Mouse (Mus musculus) embryonic stem cell, embryonic (primary cell): ENCODE data around the gene Pard3b.

Source experiments
- CTCF ChIA-PET, 4 experiments: fragments of 300-600 bp in 2 of 4; fragments of 350-600 bp in 2 of 4; sonication (Branson Sonifier 250); formaldehyde crosslinking; loops; one replicate each; lab custom pipeline; 2022; ENCODE audit warnings: inconsistent platforms in 2 of 4; lab: Charles Lee
- POLR2A ChIA-PET, 4 experiments: fragments of 300-600 bp in 2 of 4; fragments of 350-600 bp in 2 of 4; sonication (Branson Sonifier 250); formaldehyde crosslinking; loops; one replicate each; lab custom pipeline; 2022; ENCODE audit warnings: antibody characterized with exemption in 4 of 4, inconsistent platforms in 1 of 4; lab: Charles Lee

Gene Pard3b

DNA sequence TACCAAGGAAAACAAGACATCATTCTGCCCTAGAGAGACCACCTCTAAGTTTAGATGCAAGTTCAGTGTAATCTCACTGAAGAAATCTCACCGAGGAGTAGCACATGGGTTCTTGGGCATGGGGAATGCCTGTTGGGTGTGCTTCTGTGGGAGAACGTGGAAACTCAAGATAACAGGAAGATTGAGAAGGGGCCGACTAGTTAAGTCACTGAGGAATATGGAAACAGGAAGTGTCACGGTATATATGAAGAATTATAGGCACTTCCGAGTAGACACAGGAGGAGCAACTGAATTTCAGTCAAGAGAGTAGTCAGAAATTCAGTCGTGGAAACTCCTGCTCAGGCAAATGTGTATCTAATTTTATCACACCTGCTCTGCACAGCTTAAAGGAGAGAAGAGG is 644.2 kb downstream of the Pard3b start:
- ChIA-PET POLR2A (no interaction called here), CTCF (no interaction called here)

DNA sequence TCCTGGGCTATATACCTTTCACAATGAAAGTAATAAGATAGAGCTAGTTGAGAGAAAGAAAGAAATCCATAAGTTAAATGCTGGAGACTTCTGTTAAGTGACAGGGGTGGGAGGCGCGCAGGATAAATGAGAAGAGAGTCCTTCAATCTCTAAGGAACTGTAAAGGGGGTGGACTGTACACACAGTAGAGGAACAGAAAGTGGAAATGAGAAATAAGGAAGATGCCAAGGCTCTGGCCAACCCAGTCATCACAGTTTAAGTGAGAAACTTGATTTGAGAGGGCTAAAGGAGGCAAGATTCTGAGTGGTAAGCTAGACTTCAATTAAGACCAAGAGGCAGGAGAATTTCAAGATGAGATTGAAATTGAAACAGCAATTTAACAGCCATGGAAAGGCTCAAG is 645.0 kb downstream of the Pard3b start:
- ChIA-PET CTCF (no interaction called here), POLR2A (interaction anchor here in 1 of 4 experiments (0.6 kb wide), 1 partner anchor 234 kb away, joined by 3 read pairs; no protein-coding TSS in a partner anchor)

DNA sequence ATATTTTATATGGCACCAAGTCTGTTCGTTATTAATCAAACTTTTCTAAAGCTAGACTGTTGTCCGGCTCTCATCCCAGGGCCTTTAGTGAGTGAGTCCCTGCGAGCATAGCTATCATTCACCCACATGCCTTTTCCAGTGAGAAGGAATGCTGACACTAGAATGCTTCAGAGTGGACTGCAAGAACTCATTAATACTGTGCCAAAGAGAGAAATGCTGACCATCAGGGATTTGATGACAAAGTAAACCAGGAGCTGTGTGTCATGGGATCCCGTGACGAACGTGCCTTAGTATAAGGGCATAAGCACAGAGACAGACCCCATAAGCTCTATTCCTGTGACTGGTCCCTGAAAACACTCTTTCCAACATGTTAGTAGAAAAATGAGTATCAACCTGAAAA is 670.8 kb downstream of the Pard3b start:
- CTCF ChIA-PET = no interaction called here

DNA sequence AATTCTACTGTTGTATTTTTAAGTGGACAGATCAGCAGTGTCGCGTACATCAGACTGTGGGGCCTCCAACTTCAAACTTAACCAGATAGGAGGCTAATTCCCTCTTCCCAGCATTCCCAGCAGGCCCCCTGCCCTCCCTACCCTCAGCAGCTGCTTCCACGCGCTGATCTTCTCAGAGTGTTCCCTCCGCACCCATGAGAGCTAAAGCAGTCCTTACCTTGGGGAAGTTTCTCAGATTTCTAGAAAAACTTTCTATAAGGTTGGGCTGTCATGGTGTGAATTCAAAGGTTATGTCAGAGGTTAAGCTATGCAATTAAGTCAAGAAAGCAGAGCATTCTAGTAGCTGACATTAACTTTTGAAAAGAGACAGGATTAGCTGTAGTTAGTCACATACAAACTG is 686.6 kb downstream of the Pard3b start:
- ChIA-PET CTCF (no interaction called here), POLR2A (no interaction called here)

More for the DNA sequence above, 670.8 kb downstream of the Pard3b start:
- POLR2A ChIA-PET = interaction anchor here in 1 of 4 experiments (0.6 kb wide), 1 partner anchor 177 kb away, joined by 3 read pairs; no protein-coding TSS in a partner anchor

DNA sequence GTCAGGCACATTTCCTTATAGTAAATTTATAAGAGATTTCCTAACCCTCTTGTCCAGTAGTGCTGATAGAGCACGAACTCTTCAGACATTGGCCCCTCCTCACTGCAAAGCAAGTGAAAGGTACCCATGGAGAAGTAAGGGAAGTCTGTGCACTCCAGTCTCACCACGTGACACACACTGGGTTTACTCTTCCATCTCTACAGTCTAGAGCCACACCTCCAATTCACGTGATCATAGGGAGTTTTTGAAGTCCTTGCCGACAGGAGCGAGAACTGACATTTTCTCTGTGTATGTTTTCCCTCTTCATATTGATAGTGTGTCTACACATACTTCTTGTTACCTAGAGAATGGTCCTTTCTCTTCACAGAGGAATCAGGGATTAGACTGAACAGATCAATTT is 689.1 kb downstream of the Pard3b start:
- CTCF ChIA-PET = no interaction called here

DNA sequence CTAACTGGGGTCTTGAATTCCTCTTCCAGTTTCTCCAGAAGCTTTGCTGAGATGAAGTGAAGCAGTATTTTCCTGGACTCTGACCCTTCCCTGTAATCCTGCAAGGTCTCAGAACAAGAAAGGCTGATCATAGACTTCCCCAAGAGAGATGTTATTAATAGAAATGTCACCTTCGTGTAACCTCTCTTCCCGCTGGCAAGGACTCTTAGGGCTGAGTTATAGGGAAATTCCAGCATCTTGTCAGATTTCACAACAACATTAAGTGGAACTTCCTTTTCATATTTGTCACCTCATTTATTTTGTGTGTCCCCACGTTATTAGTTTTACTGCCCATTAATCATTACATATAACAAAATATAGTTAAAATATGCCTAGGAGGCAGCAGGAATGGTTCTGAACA is 690.2 kb downstream of the Pard3b start:
- POLR2A ChIA-PET = no interaction called here

More for the DNA sequence above, 689.1 kb downstream of the Pard3b start:
- POLR2A ChIA-PET = no interaction called here

DNA sequence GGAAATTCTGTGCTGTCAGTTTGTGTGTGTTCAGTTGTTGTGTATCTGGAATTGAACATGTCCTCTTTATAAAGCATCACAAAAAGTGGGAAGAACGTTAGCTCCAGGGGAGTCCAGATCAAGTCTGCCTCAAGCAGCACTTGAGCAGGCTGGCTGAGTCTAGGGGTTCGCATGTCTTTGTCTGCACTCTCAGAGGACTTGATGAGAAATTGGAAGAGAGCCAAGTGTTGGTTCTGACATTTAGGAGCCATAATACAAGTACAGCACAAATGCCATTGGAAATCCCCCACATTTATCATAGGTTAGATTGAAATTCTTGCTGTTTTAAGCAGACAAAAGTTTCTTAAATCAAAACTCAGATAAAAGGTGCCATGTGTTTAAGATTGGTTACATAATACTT is 694.4 kb downstream of the Pard3b start:
- ChIA-PET POLR2A (no interaction called here), CTCF (no interaction called here)

More for the DNA sequence above, 690.2 kb downstream of the Pard3b start:
- CTCF ChIA-PET = no interaction called here

DNA sequence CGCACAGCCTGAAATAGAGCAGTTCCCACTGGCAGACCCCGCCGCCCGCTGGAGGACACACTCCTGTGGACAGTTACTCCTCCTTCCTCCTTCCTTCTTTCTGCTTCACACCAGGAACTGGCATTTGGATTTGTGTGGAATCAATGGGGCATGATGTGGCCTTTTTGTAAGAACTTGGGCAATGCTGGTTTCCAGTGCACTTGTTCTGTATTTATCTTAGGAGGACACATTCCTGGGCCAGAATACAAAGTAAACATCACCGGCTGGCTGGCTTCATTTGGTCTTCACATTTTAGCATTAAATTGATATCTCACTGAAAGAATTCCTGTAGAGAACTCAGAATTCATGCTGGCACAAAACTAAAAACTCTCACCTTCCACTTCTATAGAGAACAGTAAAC is 695.6 kb downstream of the Pard3b start:
- ChIA-PET CTCF (no interaction called here), POLR2A (interaction anchor here in 1 of 4 experiments (0.7 kb wide), 1 partner anchor 736 kb away, joined by 3 read pairs; no protein-coding TSS in a partner anchor)

DNA sequence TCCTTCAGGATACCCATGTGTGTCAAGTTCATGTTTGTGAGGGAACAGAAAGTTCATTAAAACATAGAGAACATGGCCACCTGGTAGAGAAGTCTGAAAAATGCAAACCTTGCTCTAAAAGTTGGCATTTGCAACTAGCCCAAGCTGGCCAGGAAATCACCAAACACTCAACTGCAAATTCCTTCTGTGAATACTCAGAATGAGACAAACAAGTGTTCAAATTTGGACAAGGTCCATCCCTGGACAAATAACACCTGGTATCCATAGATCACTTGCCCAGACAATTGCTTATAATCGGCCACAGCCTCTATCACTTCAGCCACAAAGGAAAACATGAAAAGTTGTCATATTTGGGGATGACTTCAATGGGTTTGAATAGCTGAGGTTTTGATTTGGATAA is 701.6 kb downstream of the Pard3b start:
- POLR2A ChIA-PET = no interaction called here
- CTCF ChIA-PET = no interaction called here

DNA sequence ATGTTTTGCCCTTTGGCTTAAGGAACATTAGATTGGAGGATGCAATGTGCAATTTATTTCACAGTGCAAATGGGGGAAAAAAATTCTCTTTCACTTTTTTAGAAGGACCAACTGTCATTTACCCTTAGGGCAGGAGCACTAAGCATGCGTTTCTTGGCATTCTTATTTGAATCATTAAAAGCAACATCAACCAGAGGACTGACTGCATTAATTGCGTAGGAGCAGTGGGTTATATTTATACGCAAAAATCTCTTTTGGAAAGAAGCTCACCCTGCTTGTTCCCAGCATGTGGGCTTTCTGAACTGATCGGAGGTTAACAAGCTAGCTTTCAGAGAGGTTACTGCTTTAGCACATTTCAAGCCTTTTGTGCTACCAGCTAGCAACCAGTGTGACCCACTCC is 705.7 kb downstream of the Pard3b start:
- ChIA-PET POLR2A (no interaction called here), CTCF (no interaction called here)

DNA sequence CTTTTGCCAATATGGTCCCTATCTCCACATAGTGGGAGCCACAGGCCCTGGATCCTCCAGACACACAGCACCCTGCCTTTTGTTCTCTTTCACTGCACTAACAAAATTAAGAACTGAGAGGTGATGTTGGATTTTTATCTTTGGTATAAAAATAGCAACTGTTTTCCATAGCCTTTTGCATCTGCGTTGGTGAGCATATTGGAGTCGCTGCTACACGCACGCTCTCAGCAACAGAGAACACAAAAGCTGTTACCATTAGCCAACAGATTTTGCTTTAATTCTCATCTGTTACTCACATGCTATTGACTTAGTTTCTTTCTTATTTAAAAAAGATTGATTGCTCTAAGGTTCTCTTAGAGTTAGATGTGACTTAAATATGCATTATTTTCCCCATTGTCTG is 709.7 kb downstream of the Pard3b start:
- ChIA-PET POLR2A (no interaction called here), CTCF (no interaction called here)

DNA sequence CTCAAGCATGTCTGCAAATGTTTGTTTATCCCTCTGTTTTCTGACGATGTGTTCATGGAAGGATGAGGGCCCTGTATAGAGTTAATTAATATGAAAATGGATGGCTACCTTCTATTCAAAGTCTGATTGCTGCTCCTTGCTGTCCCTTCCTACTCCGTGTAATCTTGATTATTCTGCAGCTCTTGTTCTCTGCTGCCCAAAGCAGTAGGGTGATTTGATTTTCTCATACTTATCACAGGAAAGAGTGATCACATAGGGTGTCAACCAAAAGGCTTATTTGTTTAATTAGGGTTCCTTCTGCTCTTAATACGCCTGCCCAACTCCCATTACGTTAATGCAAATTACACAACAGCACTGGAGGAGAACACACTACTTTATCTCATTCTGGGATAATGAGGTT is 716.9 kb downstream of the Pard3b start:
- CTCF ChIA-PET = no interaction called here

DNA sequence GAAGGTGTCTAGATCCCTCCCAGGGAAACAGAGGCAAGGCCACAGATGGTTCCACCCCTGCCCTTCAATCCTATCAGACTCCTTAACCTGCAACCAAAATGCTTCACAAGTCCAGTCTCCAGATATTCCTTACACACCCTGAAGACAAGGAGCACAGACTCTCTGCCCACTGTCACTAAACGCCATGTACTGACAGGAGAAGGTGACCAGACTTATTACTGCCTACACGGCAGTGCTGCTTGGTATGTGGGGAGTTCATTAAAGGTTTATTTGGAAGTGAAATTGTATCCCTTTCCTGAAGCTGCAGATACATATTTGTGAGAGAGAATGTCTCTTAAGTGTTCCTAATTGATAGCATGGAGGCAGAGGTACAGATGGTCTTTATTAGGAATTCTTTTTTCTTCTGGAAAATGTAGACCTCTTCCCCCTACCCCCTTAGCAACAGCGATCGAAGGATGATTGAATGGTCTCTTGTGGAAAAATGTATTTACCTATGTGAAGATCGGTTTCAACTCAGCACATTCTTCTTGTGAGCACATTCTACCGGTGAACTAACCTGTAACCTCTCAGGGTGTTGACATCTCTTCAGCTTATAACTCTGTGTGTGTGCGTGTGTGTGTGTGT is 735.9 kb downstream of the Pard3b start:
- POLR2A ChIA-PET = no interaction called here
- CTCF ChIA-PET = no interaction called here

More for the DNA sequence above, 716.9 kb downstream of the Pard3b start:
- POLR2A ChIA-PET = no interaction called here

DNA sequence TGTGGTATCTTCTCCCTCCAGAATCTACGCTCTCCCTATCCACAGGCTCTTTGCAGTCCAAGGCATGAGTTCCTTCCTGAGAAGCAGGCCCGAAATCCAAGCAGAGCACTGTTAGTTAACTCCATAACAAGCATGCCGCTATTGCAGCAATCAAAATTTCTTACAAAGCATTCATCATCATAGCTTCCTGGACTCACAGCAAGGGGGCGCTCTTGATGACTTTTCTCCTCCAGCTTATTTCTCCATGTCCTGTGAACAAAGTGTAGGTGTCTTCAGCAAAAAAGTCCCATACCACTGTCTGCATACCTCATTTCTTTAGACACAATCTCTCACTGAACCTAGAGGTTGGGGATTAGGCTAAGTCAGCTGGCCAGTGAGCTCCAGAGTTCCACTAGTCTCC is 739.7 kb downstream of the Pard3b start:
- ChIA-PET CTCF (interaction anchor here (0.6 to 1.8 kb wide), 11 partner anchors 9 to 587 kb away, joined by 3 to 9 read pairs (median 3); no protein-coding TSS in a partner anchor), POLR2A (no interaction called here)

DNA sequence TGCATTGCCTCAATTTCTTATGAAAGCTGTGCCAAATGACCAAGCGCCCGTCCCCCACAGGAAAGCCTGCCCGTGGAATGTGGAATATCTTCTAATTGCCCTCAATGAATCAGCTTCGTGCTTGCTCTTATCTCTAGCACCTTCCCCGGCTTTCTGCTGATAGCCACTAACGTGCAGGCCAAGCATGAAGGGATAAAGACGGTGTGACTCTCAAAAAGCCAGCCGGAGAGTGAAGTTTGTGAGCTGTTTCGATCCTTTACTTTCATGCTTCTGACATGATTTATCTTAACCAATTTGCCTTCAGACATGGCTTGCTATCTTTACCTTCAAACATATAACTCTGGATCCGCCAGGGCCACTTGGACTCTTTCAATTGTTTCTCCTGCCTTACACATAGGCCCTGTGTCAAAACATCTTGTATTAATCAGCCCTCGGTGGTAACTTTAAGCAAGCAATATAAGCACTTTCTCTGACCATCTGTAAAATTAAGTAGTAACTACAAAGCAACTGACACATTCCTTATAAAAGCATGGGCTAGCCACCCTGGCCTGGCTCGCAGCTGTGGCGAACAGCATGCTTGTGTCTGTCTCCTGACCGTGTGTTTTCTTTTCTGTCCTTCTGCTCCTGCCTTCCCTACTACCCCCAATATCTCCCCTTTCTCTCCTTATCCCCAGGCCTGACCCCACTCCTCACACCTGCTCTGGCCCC is 744.3 kb downstream of the Pard3b start:
- ChIA-PET POLR2A (no interaction called here), CTCF (interaction anchor here in 1 of 4 experiments (0.9 kb wide), 1 partner anchor 314 kb away, joined by 3 read pairs; no protein-coding TSS in a partner anchor)

DNA sequence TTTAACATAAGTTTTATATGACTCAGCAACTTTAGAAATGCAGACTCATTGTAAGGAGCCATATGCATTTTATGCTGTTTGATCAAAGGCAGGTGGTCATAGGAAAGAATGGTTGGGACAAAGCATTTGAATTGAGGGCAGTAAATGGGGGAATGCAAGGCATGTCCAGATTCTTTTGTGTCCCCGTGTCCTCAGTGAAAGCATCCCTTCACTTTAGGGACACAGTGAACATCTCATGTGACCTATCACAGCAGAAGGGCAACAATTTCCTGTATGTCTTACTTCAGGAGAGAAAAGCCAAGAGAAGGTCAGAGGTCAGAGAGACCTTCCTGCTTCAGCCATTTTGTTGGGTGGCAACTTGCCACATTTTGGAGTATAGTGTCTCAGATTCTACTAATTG is 745.6 kb downstream of the Pard3b start:
- CTCF ChIA-PET = no interaction called here
- POLR2A ChIA-PET = no interaction called here

DNA sequence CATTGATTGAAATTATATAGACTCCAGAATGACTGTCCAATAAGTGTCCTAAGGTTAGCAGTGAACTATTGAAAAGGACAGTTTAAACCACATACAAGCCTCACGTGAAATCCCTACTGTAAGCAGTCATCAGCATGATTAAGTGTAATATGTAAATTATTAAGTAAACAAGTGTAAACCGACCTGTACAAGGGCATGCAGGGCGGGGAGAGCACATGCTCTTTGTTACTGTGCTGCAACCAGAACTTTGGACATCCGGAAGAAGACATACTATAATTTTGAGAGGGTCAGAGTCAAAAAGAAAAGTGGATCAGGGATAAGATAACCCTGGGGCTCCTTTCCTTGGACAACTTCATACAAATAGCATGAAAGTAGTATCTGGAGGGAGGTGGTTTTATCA is 749.4 kb downstream of the Pard3b start:
- ChIA-PET POLR2A (no interaction called here), CTCF (interaction anchor here in 1 of 4 experiments (1.4 kb wide), 1 partner anchor 10 kb away, joined by 3 read pairs; no protein-coding TSS in a partner anchor)

DNA sequence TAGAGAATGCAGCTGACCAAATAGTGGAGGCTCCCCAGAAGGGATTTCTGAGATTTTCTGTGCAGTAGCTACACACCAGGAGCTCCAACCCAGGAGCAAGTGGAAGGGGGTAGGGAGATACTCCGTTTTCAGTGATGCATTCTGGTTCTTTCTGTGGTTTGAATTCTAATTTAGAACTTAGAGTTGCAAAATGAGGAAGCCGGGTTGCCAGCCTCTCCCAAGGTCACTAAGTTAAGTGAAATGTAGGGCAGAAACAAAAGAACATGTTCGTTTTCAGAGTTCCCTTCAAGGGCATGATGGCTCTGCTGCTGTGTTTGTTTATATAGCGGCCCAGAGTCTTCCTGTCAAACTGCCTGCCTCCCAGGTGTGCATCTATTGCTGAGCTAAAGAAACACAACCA is 754.2 kb downstream of the Pard3b start:
- ChIA-PET CTCF (interaction anchor here in 1 of 4 experiments (1.0 kb wide), 1 partner anchor 15 kb away, joined by 3 read pairs; no protein-coding TSS in a partner anchor), POLR2A (no interaction called here)

DNA sequence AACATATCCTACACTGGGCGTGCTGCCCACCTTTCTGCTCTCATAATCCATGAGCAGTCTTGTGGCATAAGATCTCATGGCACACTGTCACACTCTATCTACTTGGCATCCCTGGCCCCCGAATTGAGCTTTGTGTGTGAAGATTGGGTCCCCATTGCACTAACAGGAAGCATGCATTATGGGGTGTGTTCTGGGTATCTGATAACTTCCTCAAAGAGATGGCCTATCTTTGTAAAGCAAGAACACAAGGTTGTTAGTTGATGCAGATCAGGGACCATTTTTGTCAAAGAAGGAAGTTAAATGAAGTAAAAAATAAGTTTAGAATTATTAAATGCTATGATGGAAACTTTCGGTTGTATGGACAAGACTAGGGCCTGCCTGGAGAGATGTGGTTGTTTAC is 755.9 kb downstream of the Pard3b start:
- ChIA-PET CTCF (no interaction called here), POLR2A (interaction anchor here in 1 of 4 experiments (0.6 kb wide), 1 partner anchor 195 kb away, joined by 3 read pairs; no protein-coding TSS in a partner anchor)

DNA sequence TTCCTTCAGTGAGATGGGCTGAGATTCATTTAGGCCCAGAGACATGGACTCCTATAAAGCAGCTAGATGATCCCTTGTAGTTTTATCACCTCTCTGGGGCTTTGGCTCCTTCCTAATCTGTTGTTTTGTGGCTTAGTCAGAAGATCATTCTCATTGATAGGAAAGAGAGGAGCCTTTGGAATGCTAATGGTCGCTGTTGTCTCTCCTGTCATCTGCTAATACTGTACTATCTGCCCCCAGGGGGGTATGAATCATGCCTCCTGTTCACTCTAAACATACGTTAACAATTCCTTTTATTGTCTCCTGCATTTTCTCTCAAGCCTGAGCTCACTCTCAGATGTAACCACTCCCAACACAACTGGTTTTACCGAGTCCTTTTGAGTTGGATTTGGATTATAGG is 759.6 kb downstream of the Pard3b start:
- POLR2A ChIA-PET = interaction anchor here in 3 of 4 experiments (0.8 to 1.0 kb wide), 3 partner anchors 303 to 1043 kb away, joined by 3 read pairs; no protein-coding TSS in a partner anchor
- CTCF ChIA-PET = interaction anchor here in 1 of 4 experiments (0.7 to 1.6 kb wide), 3 partner anchors 20 to 303 kb away, joined by 3 to 5 read pairs (median 4); no protein-coding TSS in a partner anchor
